Mouse (Mus musculus): ENCODE data around the gene B4galt2. TPM values are rescaled to one million over a fixed set of nuclear protein-coding genes. Genes with fewer than 3 reads are reported as not detected.

B4galt2 gene
- polyA plus RNA-seq (2014; fragmentation: Nextera tagmentation; extraction: Ambion mirVana) = 13.8 and 18.2 TPM in 2 replicates

DNA sequence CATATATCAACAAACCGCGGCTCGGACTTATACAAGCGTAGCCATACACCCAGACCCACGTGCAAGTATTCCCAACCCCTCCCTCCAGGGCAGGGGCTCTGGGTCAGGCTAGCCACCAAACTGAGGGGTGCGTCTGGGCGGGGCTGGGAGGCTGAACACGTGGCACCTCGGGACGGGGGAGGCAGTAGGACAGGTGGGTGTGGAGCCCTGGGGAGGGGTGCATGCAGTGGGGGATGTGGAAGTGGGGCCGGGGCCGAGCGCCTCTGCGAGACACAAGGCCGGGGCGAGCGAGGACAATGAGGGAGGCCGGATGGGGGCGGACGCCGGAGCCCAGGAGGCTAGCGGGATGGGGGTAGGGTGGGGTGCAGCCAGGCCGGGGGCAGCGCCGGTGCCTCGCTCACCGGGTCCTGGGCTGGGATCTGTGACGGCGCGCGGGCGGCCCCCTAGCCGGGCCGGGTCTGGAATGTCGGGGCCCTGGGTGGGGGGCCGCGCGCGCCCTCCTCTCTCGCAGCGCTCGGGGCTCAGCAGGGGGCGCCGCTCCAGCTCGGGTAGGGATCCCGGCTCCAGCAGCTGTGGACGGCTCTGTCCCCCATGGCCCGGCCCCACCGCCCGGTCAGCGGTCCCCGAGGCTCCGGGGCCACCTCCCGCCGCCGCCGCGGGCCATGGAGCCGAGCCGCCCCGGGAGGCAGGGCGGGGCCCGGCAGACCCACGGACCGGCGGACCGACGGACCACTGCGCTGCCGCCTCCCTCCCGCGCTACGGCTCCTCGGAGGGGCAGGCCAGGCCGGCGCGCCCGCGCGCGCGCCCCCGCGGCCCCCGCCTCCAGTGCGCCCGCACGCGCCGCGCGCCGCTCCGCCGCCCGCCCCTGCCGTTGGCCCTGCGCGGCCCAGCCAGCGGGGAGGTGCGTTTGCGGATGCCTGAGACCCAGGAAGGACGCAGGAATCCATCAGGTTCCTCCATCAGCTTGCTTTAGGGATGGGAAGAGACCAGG, at the start of gene B4galt2:
Gene B4galt2 (minus strand): TSS at position 787 of the 991 bp plus-strand sequence.
- Histone ChIP-seq H3K9me3 (ENCODE audit: control insufficient read depth, low read length) (no peaks in the 10 kb centered on the region), H3K4me2 (ENCODE audit: low read length) (peak within 1 kb of the TSS; percentile 78), H3K9ac (ENCODE audit: low read length) (peak within 1 kb of the TSS; percentile 89), H3K36me3 (ENCODE audit: control insufficient read depth, insufficient read depth, low read length) (peaks cover 43% of the 10 kb centered on the region), H3K27ac (replicated peaks in 1 of 2; ENCODE audit: control insufficient read depth in 1 of 2, insufficient read depth in 1 of 2, low read depth in 2 of 2, low read length in 2 of 2) (peak within 1 kb of the TSS in 1 of 2 experiments; percentile 35; a peak in 1 of 4 replicates), H3K27me3 (ENCODE audit: control insufficient read depth, insufficient read depth, low read length) (no peaks in the 10 kb centered on the region), H3K4me3 (ENCODE audit: control insufficient read depth in 1 of 2, insufficient read depth in 1 of 2, low read depth in 1 of 2, low read length in 2 of 2) (peak within 1 kb of the TSS; percentile 72 to 90), H3K4me1 (ENCODE audit: control insufficient read depth in 2 of 2, insufficient read depth in 2 of 2, low read length in 2 of 2) (peaks cover 10 to 11% of the 10 kb centered on the region in 2 experiments)
- ATAC-seq (ENCODE audit: insufficient number of reproducible peaks, insufficient read depth, low FRiP score, low read depth) = peak; percentile 45
- under 1% methylated on average over 79 of the region's 103 CpGs for WGBS

GRCm38 (mm10) chr4:117929391-117929881, 46.1 kb upstream of the B4galt2 start, which contains the start of gene Artn:
Gene Artn (minus strand): TSS chr4:117929763.
- WGBS = under 1% methylated on average over 33 of the region's 33 CpGs
- H3K4me3 ChIP-seq (ENCODE audit: control insufficient read depth in 1 of 2, insufficient read depth in 1 of 2, low read depth in 1 of 2, low read length in 2 of 2) = peak within 1 kb of the TSS; percentile 39 to 41
- 0 out of 2 replicates have a peak, but pooled peaks cover 9% of the 10 kb centered on the region for H3K36me3 ChIP-seq (ENCODE audit: control insufficient read depth, insufficient read depth, low read length)
- peaks cover 42% of the 10 kb centered on the region for H3K27me3 ChIP-seq (ENCODE audit: control insufficient read depth, insufficient read depth, low read length)
- no peak within 1 kb of the TSS for H3K27ac ChIP-seq (replicated peaks in 1 of 2; ENCODE audit: control insufficient read depth in 1 of 2, insufficient read depth in 1 of 2, low read depth in 2 of 2, low read length in 2 of 2)
- peaks cover 18 to 24% of the 10 kb centered on the region in 2 experiments; a peak in 3 of 4 replicates for H3K4me1 ChIP-seq (ENCODE audit: control insufficient read depth in 2 of 2, insufficient read depth in 2 of 2, low read length in 2 of 2)
- H3K9ac ChIP-seq (ENCODE audit: low read length) = peak within 1 kb of the TSS; percentile 54
- H3K4me2 ChIP-seq (ENCODE audit: low read length) = peak within 1 kb of the TSS; percentile 77
- 0 out of 2 replicates have a peak, but pooled peaks cover 3% of the 10 kb centered on the region for H3K9me3 ChIP-seq (ENCODE audit: control insufficient read depth, low read length)
- no peak for ATAC-seq (ENCODE audit: insufficient number of reproducible peaks, insufficient read depth, low FRiP score, low read depth)

GRCm38 (mm10) chr4:117928699-117929241, 45.5 kb upstream of the B4galt2 start:
- Histone ChIP-seq H3K36me3 (ENCODE audit: control insufficient read depth, insufficient read depth, low read length) (0 out of 2 replicates have a peak, but pooled peaks cover 9% of the 10 kb centered on the region), H3K4me2 (ENCODE audit: low read length) (peak overlapping the region; percentile 77), H3K27ac (replicated peaks in 1 of 2; ENCODE audit: control insufficient read depth in 1 of 2, insufficient read depth in 1 of 2, low read depth in 2 of 2, low read length in 2 of 2) (no peak overlapping the region), H3K9ac (ENCODE audit: low read length) (peak overlapping the region; percentile 54; the same call in 1 of the 2 replicates), H3K9me3 (ENCODE audit: control insufficient read depth, low read length) (0 out of 2 replicates have a peak, but pooled peaks cover 3% of the 10 kb centered on the region), H3K27me3 (ENCODE audit: control insufficient read depth, insufficient read depth, low read length) (peaks cover 42% of the 10 kb centered on the region), H3K4me1 (ENCODE audit: control insufficient read depth in 2 of 2, insufficient read depth in 2 of 2, low read length in 2 of 2) (peaks cover 24 to 30% of the 10 kb centered on the region in 2 experiments), H3K4me3 (ENCODE audit: control insufficient read depth in 1 of 2, insufficient read depth in 1 of 2, low read depth in 1 of 2, low read length in 2 of 2) (peak overlapping the region; percentile 39 to 41)
- ATAC-seq (ENCODE audit: insufficient number of reproducible peaks, insufficient read depth, low FRiP score, low read depth) = no peak
- WGBS = 2% methylated on average over 13 of the region's 13 CpGs

DNA sequence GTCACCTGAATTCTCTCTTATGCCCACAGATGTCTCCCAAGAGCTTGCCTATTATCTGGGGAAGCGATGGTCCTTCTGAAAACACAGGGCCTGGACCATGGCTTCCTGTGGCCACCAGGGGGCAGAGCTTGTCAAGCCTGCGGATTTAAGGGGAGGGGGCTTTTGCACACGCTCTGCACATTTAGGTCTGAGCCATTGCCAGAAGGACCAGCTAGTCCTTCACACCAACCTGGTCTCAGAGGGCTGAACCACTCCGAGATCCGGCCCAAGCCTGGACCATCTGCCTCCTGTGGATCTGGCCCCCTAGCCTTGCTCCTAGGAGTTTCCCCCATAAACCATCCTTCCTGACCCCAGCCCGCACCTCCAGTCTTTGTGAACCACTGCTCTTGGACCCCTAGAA, 44.9 kb upstream of the B4galt2 start:
- no peak for ATAC-seq (ENCODE audit: insufficient number of reproducible peaks, insufficient read depth, low FRiP score, low read depth)
- Histone ChIP-seq H3K9me3 (ENCODE audit: control insufficient read depth, low read length) (0 out of 2 replicates have a peak, but pooled peaks cover 3% of the 10 kb centered on the region), H3K4me1 (ENCODE audit: control insufficient read depth in 2 of 2, insufficient read depth in 2 of 2, low read length in 2 of 2) (peaks cover 27 to 34% of the 10 kb centered on the region in 2 experiments), H3K27me3 (ENCODE audit: control insufficient read depth, insufficient read depth, low read length) (peaks cover 42% of the 10 kb centered on the region), H3K9ac (ENCODE audit: low read length) (no peak overlapping the region), H3K36me3 (ENCODE audit: control insufficient read depth, insufficient read depth, low read length) (0 out of 2 replicates have a peak, but pooled peaks cover 9% of the 10 kb centered on the region), H3K27ac (replicated peaks in 1 of 2; ENCODE audit: control insufficient read depth in 1 of 2, insufficient read depth in 1 of 2, low read depth in 2 of 2, low read length in 2 of 2) (no peak overlapping the region), H3K4me3 (ENCODE audit: control insufficient read depth in 1 of 2, insufficient read depth in 1 of 2, low read depth in 1 of 2, low read length in 2 of 2) (no peak overlapping the region), H3K4me2 (ENCODE audit: low read length) (no peak overlapping the region)
- WGBS = 18% methylated on average over 6 of the region's 6 CpGs

DNA sequence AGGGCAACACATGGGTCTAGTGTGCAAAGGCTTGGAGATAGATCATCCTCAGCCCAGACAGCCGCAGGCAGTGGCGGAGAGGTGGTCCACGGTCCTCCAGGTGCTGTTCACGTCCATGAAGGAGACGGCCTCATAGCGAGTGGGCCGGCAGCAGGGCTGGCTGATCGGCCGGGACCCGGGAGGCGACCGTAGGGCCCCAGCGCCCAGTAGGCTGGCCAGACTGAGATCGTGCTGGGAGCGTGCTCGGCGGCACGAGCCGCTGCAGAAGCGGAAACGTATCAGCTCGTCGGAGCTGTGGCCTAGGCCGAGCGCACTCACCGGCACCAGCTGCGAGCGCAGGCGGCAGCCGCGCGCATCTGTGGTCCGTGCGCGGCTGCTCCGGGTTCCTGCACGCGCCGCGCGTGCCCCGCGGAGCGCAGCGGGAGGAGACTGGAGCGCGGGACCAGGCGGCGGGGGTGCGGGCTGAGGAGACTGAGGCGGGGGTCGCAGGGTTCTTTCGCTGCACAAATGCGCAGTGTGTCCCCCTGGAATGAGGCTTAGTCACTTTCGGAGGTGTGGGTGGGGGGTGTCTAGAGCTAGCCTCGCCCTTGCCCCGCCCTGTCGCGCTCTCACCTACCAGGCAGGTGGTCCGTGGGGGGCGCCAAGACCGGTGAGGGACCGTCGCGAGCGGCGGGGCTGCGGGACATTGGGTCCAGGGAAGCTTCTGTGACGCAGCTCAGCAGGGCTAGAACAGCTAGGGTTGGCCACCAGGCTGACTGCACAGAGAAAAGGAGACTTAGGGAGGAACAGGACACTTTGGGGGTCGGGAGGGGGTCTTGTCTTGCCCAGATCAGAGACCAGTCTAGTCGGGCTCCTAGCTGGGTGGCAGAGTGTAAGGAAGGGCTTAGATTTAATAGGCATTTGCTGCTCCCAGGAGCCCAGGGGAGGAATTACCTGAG, 43.5 kb upstream of the B4galt2 start:
- H3K27me3 ChIP-seq (ENCODE audit: control insufficient read depth, insufficient read depth, low read length) = peaks cover 42% of the 10 kb centered on the region
- H3K4me2 ChIP-seq (ENCODE audit: low read length) = peak overlapping the region; percentile 77
- H3K4me3 ChIP-seq (ENCODE audit: control insufficient read depth in 1 of 2, insufficient read depth in 1 of 2, low read depth in 1 of 2, low read length in 2 of 2) = peak overlapping the region; percentile 41 to 55
- H3K9me3 ChIP-seq (ENCODE audit: control insufficient read depth, low read length) = 0 out of 2 replicates have a peak, but pooled peaks cover 3% of the 10 kb centered on the region
- H3K36me3 ChIP-seq (ENCODE audit: control insufficient read depth, insufficient read depth, low read length) = 0 out of 2 replicates have a peak, but pooled peaks cover 1% of the 10 kb centered on the region
- H3K9ac ChIP-seq (ENCODE audit: low read length) = peak overlapping the region; percentile 64
- 1% methylated on average over 70 of the region's 71 CpGs for WGBS
- peak; percentile 48; the same call in 1 of the 2 replicates for ATAC-seq (ENCODE audit: insufficient number of reproducible peaks, insufficient read depth, low FRiP score, low read depth)
- no peak overlapping the region for H3K27ac ChIP-seq (replicated peaks in 1 of 2; ENCODE audit: control insufficient read depth in 1 of 2, insufficient read depth in 1 of 2, low read depth in 2 of 2, low read length in 2 of 2)
- H3K4me1 ChIP-seq (ENCODE audit: control insufficient read depth in 2 of 2, insufficient read depth in 2 of 2, low read length in 2 of 2) = peaks cover 30 to 38% of the 10 kb centered on the region in 2 experiments

DNA sequence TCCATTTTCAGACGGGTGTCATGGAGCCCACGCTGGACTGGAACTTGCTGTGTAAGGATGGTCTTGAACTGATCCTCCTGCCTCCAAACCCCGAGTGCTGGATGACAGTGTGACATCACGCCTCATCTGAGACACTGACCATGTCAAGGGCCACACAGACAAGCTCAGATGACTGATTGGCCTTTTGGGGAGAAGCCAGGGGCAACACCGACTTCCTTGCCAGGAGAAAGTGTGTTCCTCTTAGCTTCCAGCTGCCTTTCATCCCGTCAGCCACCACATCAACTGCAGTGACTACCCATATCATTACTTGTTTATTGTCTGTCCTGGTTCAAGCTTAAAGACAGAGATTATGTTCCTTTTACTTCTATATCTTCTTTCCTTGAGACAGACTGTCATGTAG, 41.6 kb upstream of the B4galt2 start:
- peaks cover 32 to 38% of the 10 kb centered on the region in 2 experiments for H3K4me1 ChIP-seq (ENCODE audit: control insufficient read depth in 2 of 2, insufficient read depth in 2 of 2, low read length in 2 of 2)
- H3K4me3 ChIP-seq (ENCODE audit: control insufficient read depth in 1 of 2, insufficient read depth in 1 of 2, low read depth in 1 of 2, low read length in 2 of 2) = no peak overlapping the region
- no peak overlapping the region for H3K4me2 ChIP-seq (ENCODE audit: low read length)
- H3K9me3 ChIP-seq (ENCODE audit: control insufficient read depth, low read length) = no peaks in the 10 kb centered on the region
- no peaks in the 10 kb centered on the region for H3K36me3 ChIP-seq (ENCODE audit: control insufficient read depth, insufficient read depth, low read length)
- H3K9ac ChIP-seq (ENCODE audit: low read length) = no peak overlapping the region
- peaks cover 35% of the 10 kb centered on the region for H3K27me3 ChIP-seq (ENCODE audit: control insufficient read depth, insufficient read depth, low read length)
- H3K27ac ChIP-seq (replicated peaks in 1 of 2; ENCODE audit: control insufficient read depth in 1 of 2, insufficient read depth in 1 of 2, low read depth in 2 of 2, low read length in 2 of 2) = no peak overlapping the region
- 66% methylated on average over 4 of the region's 6 CpGs for WGBS
- ATAC-seq (ENCODE audit: insufficient number of reproducible peaks, insufficient read depth, low FRiP score, low read depth) = no peak

Data from heart, embryonic 14.5 days (tissue).